Mouse (Mus musculus) layer of hippocampus, postnatal 14 days (tissue): ENCODE data around the gene Pcf11. TPM values are rescaled to one million over a fixed set of nuclear protein-coding genes. Genes with fewer than 3 reads are reported as not detected.

Experiments used
- DNase-seq, 2 experiments: peaks; one replicate each; pipeline ENCODE4 v3.0.0; 2021 to 2022; ENCODE audit warnings: low spot score in 2 of 2, mixed read lengths in 1 of 2
- total RNA-seq, 2 experiments: library from RNA; stranded (reverse); gene quantifications; 2 replicates each; pipeline ENCODE4 v1.2.3; 2021

Gene Pcf11
- total RNA-seq, 2 experiments from 2014 or later = 41.8 to 48.8 TPM

- no peak for DNase-seq
Observed at GRCm38 (mm10) chr7:92638050-92638449, 31.7 kb downstream of the Pcf11 start.

GRCm38 (mm10) chr7:92637021-92637625 is 32.6 kb downstream of the Pcf11 start, which contains the start of gene Ankrd42:
TSS of gene Ankrd42 (minus strand) at chr7:92637142.
- peak; percentile 88 to 95 for DNase-seq

- DNase-seq = no peak
Observed at GRCm38 (mm10) chr7:92636295-92637011, 33.3 kb downstream of the Pcf11 start.

GRCm38 (mm10) chr7:92630167-92630566 is 39.6 kb downstream of the Pcf11 start:
- DNase-seq = peak in 1 of 2 experiments; percentile 44

- DNase-seq = no peak
Observed at GRCm38 (mm10) chr7:92624488-92624887, 45.2 kb downstream of the Pcf11 start.

- no peak for DNase-seq
Observed at GRCm38 (mm10) chr7:92610830-92611229, 58.9 kb downstream of the Pcf11 start.

GRCm38 (mm10) chr7:92604961-92605360 is 64.8 kb downstream of the Pcf11 start:
- DNase-seq = no peak

Other genes with a start within 250 kb of the Pcf11 start
- gene Ccdc90b, start 108.8 kb downstream of the Pcf11 start, total RNA-seq = 10 to 100 TPM; 13.0 to 14.0 TPM
- 10 to 100 TPM; 20.4 to 20.8 TPM for gene Ankrd42, start 32.8 kb downstream of the Pcf11 start, total RNA-seq
- gene Rab30, start 71.7 kb upstream of the Pcf11 start, total RNA-seq = 10 to 100 TPM; 40.1 to 41.2 TPM
- gene Ddias, start 204.3 kb upstream of the Pcf11 start, total RNA-seq = 1 to 10 TPM in 1 of 2 experiments, under 1 TPM in 1; 0.86 to 2.2 TPM
- gene Prcp, start 204.5 kb upstream of the Pcf11 start, total RNA-seq = 10 to 100 TPM in 1 of 2 experiments, 1 to 10 TPM in 1; 8.8 to 10.9 TPM